Mouse (Mus musculus) lung, embryonic 15.5 days (tissue): ENCODE measurements around the gene Eif2s2. TPM values are rescaled to one million over a fixed set of nuclear protein-coding genes. Genes with fewer than 3 reads are reported as not detected.
"Not testable (repeated sequence)": the region's sequence is repeated elsewhere in the genome, so short reads cannot be mapped to it uniquely, and the experiment has no call there.

Experiments used
- ATAC-seq: fragments of 200-750 bp; cut with Nextera tagmentation; 2 replicates; pipeline ENCODE4 v1.8.0; 2017; ENCODE audit warnings: moderate number of reproducible peaks, borderline replicate concordance; ENCODE audit not compliant: low FRiP score, low TSS enrichment; ENCODE audit errors: extremely low read depth
- H3K27ac ChIP-seq: fragments of 300-500 bp; sonication (generic); 2 replicates; pipeline ENCODE4 v1.5.1; 2015; ENCODE audit warnings: moderate library complexity, mild to moderate bottlenecking, inconsistent platforms
- H3K27me3 ChIP-seq: fragments of 300-500 bp; sonication (generic); 2 replicates; pipeline ENCODE4 v1.6.1; 2015; ENCODE audit warnings: inconsistent platforms
- H3K36me3 ChIP-seq: fragments of 300-500 bp; sonication (generic); 2 replicates; pipeline ENCODE4 v1.6.1; 2015; ENCODE audit warnings: inconsistent platforms
- H3K4me1 ChIP-seq: fragments of 300-500 bp; sonication (generic); 2 replicates; pipeline ENCODE4 v1.6.1; 2015; ENCODE audit warnings: inconsistent platforms
- H3K4me2 ChIP-seq: fragments of 300-500 bp; sonication (generic); 2 replicates; pipeline ENCODE4 v1.6.1; 2015; ENCODE audit warnings: inconsistent platforms, mild to moderate bottlenecking, moderate library complexity
- H3K4me3 ChIP-seq: fragments of 300-500 bp; sonication (generic); 2 replicates; pipeline ENCODE4 v1.5.1; 2015; ENCODE audit warnings: mild to moderate bottlenecking, inconsistent platforms
- H3K9ac ChIP-seq: fragments of 300-500 bp; sonication (generic); 2 replicates; pipeline ENCODE4 v1.6.1; 2015; ENCODE audit warnings: inconsistent platforms
- H3K9me3 ChIP-seq: fragments of 300-500 bp; sonication (generic); 2 replicates; pipeline ENCODE4 v1.6.1; 2016; ENCODE audit warnings: inconsistent platforms
- WGBS: fragments of 180-500 bp; shearing (Covaris S2); methylation state at CpG from one replicate; pipeline ENCODE4 v1.1.7; 2015; 5-methylcytosine and 5-hydroxymethylcytosine counted together
- polyA plus RNA-seq: library from polyadenylated mRNA; unstranded; fragments of >200 nt; fragmentation: Nextera tagmentation; extraction: Ambion mirVana; gene quantifications from 2 replicates; pipeline ENCODE4 v1.2.1, GENCODE M21; 2015

Gene Eif2s2
- 77.2 and 81.4 TPM in 2 replicates for polyA plus RNA-seq

DNA sequence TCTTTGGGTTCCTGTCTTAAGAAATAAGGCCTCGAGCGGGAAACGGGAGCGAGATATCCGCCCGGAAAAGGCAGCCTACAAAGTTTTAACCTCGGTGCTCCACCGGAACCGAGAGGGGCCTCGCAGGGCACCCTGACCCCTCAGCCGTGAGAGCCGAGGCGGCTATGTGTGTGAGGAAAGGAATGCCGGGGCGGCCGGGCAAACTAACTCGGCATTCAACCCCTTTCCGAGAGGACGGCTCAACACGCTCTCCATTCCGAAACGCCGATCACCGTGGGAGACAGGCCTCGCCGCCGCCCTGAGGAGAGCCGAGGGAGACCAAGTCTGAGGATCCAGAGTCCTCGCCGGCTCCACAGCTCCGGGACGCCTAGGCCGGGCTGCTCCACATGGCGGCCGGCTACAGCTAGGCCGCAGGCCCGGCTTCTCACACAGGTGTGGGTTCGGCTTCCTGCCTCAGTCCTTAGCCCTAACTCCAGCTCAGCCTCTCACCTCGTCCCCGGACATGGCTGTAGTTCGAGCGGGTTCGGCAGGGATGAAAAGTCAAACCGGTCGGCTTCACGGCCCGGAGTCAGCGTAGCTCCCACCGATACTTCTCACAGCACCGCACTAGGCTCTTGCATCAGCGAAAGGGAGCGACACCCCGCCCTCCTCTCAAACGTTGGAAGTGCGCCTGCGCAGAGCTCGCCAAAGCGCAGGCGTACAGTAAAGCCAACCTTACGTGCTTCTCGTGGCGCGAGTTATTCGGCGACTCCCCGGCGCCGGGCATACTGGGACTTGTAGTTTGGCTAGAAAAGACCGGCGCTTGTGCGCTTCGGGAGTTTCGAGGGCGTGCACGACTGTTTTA is at the start of gene Eif2s2:
Eif2s2 (minus strand) TSS at position 735 of the 844 bp plus-strand sequence.
- Histone ChIP-seq H3K27me3 (no peaks in the 10 kb centered on the region), H3K27ac (peak within 1 kb of the TSS; percentile 85), H3K9me3 (no peaks in the 10 kb centered on the region), H3K9ac (peak within 1 kb of the TSS; percentile 95), H3K36me3 (peaks cover 7% of the 10 kb centered on the region; the same call in 1 of the 2 replicates), H3K4me1 (peaks cover 24% of the 10 kb centered on the region), H3K4me3 (peak within 1 kb of the TSS; percentile 97), H3K4me2 (peak within 1 kb of the TSS; percentile 83)
- ATAC-seq, result peak; percentile 97
- WGBS, result under 1% methylated on average over 75 of the region's 75 CpGs

DNA sequence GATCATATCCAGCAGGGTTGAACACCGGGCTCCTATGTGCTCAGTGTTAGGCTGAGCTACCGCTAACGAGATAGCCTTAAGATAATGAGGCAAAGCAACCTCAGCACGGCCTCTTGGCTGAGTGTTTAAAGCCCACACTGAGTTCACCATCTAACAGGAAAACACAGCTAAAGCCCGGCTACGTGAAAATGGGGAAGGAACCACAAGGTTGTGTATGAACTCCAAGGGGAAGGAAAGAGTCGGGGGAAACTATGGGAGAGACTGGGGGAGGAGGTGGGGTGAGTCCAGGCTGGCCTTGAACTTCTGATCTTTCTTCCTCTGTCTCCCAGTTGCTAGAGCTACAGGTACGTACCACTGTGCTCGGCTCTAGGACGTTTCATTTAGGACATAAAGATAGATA is 49.2 kb upstream of the Eif2s2 start:
- no peak overlapping the region for H3K4me3 ChIP-seq
- no peaks in the 10 kb centered on the region for H3K27me3 ChIP-seq
- H3K9ac ChIP-seq, result no peak overlapping the region
- no peak overlapping the region for H3K4me2 ChIP-seq
- no peaks in the 10 kb centered on the region for H3K36me3 ChIP-seq
- no peaks in the 10 kb centered on the region for H3K9me3 ChIP-seq
- 0 out of 2 replicates have a peak, but pooled peaks cover 6% of the 10 kb centered on the region for H3K4me1 ChIP-seq
- 75% methylated on average over 10 of the region's 10 CpGs for WGBS
- H3K27ac ChIP-seq, result no peak overlapping the region
- ATAC-seq, result no peak

DNA sequence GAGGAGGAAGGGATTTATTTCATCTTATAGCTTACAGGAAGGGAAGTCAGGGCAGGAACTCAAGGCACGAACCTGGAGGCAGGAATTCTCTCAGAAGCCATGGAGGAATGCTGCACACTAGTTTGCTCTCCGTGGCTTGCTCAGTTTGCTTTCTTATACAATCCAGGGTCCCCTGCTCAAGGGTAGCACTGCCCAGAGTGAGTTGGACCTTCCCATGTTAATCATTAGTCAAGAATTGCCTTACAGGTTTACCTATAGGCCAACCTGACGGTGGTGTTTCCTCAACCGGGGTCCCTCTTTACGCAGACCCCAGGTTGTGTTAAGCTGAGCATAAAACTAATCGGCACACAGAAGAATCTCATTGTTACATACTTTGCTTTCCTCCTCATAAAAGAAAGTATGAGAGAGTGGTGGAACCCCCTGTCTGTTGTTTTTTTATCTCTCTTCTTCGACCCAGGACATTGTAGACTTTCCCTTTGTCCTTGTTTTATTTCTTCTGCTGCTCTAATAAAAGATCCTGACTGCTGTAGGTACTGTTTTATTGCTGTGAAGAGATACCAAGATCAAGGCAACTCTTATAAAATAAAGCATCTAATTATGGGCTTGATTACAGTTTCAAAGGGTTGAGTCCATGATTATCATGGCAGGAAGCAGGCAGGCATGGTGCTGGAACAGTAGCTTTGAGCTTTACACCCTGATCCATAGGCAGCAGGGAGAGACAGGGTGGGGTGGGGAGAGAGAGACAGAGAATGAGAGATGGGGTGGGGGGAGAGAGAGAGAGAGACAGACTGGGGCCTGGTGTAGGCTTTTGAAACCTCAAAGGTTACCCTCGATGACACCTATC is 45.0 kb upstream of the Eif2s2 start:
- ATAC-seq, result no peak
- no peak overlapping the region for H3K27ac ChIP-seq
- no peaks in the 10 kb centered on the region for H3K27me3 ChIP-seq
- WGBS, result 77% methylated on average over 8 of the region's 8 CpGs
- 0 out of 2 replicates have a peak, but pooled peaks cover 3% of the 10 kb centered on the region for H3K4me1 ChIP-seq
- H3K9me3 ChIP-seq, result no peaks in the 10 kb centered on the region
- no peak overlapping the region for H3K4me3 ChIP-seq
- H3K4me2 ChIP-seq, result no peak overlapping the region
- no peaks in the 10 kb centered on the region for H3K36me3 ChIP-seq
- H3K9ac ChIP-seq, result no peak overlapping the region

DNA sequence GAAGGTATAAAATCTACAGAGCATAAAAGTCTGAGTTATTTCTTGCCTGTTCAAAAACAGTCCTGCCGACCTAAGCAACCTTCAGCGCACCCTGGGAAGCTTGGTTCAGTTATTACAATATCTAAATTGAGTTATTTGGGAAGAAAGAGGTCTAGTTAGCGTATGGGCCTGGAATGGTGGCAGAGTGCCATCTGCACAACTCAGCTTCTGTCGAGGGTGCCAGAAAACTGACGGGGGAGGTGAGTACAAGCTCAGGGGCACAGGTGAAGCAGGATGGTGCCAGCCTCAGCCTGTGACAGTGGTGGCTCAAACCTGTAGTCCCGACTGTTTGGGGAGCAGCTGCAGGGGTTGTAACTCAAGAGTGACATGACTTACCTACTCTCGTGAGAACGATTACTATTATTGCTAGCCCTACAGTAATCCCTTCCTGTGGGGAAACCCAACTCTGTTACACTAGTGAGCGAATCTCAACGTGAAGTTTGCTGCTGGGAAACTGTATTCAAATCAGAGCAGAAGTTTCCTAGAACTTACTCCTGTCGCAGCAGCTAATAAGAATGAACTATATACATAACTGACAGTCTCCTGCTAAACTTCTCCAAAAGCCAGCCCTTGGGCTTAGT is 43.9 kb upstream of the Eif2s2 start:
- H3K4me3 ChIP-seq, result no peak overlapping the region
- 67% methylated on average over 11 of the region's 11 CpGs for WGBS
- H3K9ac ChIP-seq, result no peak overlapping the region
- no peak overlapping the region for H3K4me2 ChIP-seq
- no peaks in the 10 kb centered on the region for H3K9me3 ChIP-seq
- no peaks in the 10 kb centered on the region for H3K36me3 ChIP-seq
- no peak overlapping the region for H3K27ac ChIP-seq
- H3K27me3 ChIP-seq, result no peaks in the 10 kb centered on the region
- no peak for ATAC-seq
- H3K4me1 ChIP-seq, result no peaks in the 10 kb centered on the region

DNA sequence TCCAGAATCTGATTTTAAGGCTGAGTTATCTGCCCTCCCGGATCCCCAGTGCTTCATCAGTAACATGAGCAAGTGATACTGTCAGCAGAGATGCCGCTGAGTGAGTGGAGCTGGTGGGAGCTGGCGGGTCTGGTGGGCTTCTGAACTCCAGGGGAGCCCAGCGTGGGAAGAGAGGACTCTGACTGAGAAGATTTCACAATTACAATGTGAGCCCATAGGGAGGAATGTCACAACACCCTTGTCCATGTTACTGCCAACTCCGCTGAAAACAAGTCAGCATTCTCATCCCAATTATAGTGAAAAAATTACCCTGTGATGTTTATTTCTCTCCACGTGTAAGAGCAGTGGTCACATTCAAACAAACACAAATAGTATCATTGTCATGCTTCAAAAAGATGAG is 43.4 kb upstream of the Eif2s2 start:
- Histone ChIP-seq H3K27me3 (no peaks in the 10 kb centered on the region), H3K9me3 (no peaks in the 10 kb centered on the region), H3K4me1 (no peaks in the 10 kb centered on the region), H3K4me2 (no peak overlapping the region), H3K36me3 (no peaks in the 10 kb centered on the region), H3K27ac (no peak overlapping the region), H3K4me3 (no peak overlapping the region), H3K9ac (no peak overlapping the region)
- 46% methylated on average over 6 of the region's 6 CpGs for WGBS
- no peak for ATAC-seq

DNA sequence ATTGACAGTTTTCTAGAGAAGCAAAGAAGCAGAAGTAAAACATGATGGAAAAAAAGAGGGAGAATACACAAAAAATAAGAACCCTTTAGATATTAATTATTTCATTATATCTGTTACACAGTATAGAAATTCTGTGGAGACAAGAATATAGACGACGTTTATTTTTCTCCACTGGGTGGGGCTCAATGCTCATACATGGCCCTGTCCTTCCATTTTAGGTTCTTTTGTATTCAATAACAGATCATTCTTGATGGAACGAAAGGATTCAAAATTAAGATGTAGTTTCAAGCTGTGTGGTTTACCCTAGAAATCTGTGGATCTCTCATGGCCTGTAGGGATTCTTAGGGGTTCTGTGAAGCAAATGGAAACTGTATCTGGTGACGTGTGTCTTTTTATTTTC is 41.1 kb upstream of the Eif2s2 start:
- Histone ChIP-seq H3K9me3 (no peaks in the 10 kb centered on the region), H3K4me1 (no peaks in the 10 kb centered on the region), H3K4me3 (no peak overlapping the region), H3K9ac (no peak overlapping the region), H3K27me3 (no peaks in the 10 kb centered on the region), H3K27ac (no peak overlapping the region), H3K4me2 (no peak overlapping the region), H3K36me3 (no peaks in the 10 kb centered on the region)
- ATAC-seq, result no peak
- 60% methylated on average over 4 of the region's 4 CpGs for WGBS

DNA sequence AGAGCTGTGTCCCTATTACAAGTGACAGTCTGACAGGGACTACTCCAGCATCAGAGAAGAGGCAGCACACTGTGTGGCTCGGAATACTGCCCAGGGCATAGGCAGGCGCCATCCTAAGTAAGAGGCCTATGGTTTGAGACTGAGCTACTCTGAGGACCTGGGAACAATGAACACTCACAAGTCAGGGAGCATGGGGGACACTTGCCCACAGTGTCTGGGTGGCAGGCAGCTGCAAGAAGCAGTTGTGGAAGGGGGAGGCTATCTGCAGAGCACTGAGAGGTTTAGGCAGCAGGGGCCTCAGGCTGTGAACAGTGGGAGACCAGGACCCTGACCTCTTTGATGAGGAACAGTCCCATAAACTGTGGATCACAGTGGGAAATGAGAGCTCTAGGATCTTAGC is 35.6 kb upstream of the Eif2s2 start:
- ATAC-seq, result no peak
- no peak overlapping the region for H3K27ac ChIP-seq
- no peaks in the 10 kb centered on the region for H3K4me1 ChIP-seq
- WGBS, result 74% methylated on average over 2 of the region's 2 CpGs
- no peak overlapping the region for H3K9ac ChIP-seq
- no peaks in the 10 kb centered on the region for H3K27me3 ChIP-seq
- H3K36me3 ChIP-seq, result no peaks in the 10 kb centered on the region
- no peak overlapping the region for H3K4me2 ChIP-seq
- no peak overlapping the region for H3K4me3 ChIP-seq
- H3K9me3 ChIP-seq, result no peaks in the 10 kb centered on the region

DNA sequence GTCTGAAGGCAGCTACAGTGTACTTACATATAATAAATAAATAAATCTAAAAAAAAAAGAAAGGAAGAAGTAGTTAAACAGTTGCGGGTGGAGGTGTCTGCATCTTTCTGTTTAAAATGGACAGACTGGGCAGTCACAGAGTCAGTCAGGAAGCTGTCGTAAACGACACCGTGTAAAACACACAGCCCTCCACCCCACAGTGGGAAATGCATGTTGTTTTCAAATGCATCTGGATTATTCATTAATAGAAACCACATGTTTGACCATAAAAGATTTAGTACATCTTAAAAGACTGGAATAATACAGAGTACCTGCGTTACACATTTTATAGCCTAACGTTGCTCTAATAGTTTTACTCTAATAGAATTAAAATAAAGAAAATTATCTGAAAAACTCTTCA is 34.1 kb upstream of the Eif2s2 start:
- no peak overlapping the region for H3K4me3 ChIP-seq
- no peak overlapping the region for H3K27ac ChIP-seq
- H3K9me3 ChIP-seq, result no peaks in the 10 kb centered on the region
- no peak overlapping the region for H3K4me2 ChIP-seq
- no peaks in the 10 kb centered on the region for H3K4me1 ChIP-seq
- 82% methylated on average over 6 of the region's 6 CpGs for WGBS
- no peak for ATAC-seq
- no peaks in the 10 kb centered on the region for H3K36me3 ChIP-seq
- H3K27me3 ChIP-seq, result no peaks in the 10 kb centered on the region
- no peak overlapping the region for H3K9ac ChIP-seq

DNA sequence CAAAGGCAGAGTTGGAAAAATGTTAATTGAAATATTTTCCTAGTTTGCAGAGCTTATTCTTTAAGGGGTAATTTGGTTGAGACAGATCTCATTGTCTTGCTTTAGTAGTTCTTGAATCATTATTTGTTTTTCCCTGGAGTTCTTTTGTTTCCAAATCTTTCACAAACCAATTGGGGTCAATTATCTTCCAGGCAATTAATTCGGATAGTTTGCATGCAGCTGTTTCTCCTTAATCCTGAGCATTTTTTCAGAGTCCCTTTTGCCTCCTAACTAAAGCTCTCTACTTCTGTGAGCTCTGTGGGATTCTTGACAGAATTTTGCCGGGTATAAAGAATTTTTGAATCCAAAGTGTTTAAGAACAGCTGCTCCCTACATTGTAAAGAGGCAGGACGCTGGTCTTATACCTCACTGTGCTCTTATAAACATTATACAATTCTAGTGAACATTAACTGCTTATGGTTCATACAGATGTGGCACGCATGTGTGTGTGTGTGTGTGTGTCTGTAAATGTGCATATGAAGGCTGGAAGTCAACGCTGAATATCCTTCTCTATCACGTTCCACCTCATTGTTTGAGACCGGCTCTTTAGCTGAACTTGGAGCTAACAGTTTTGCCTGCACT is 32.8 kb upstream of the Eif2s2 start:
- Histone ChIP-seq H3K9me3 (no peaks in the 10 kb centered on the region), H3K4me2 (no peak overlapping the region), H3K4me1 (no peaks in the 10 kb centered on the region), H3K4me3 (no peak overlapping the region), H3K36me3 (no peaks in the 10 kb centered on the region), H3K9ac (no peak overlapping the region), H3K27me3 (no peaks in the 10 kb centered on the region), H3K27ac (no peak overlapping the region)
- no peak for ATAC-seq
- 43% methylated on average over 7 of the region's 7 CpGs for WGBS

DNA sequence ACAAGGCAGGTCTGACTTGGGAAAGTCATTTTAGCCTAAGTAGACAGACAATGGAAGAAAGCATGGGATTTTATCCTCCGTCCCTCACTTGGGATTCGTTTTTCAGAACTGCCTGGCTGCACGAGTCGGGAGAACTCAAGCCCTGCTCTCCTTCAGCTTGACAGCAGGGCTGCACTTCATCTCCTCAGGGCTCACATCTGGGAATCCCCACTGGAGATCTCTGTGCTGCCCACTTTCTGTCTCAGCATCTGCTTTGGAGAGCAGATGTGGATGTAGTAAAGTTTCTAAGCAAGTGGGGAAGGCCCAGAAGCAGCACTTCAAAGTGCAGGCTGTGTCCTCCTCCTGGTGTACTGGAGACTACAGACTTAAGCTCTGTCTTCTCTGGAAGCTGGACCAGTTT is 29.4 kb upstream of the Eif2s2 start:
- not testable (repeated sequence) for H3K9ac ChIP-seq, ATAC-seq, H3K27me3 ChIP-seq, H3K36me3 ChIP-seq, H3K4me3 ChIP-seq, H3K4me2 ChIP-seq, H3K9me3 ChIP-seq, H3K27ac ChIP-seq, H3K4me1 ChIP-seq
- WGBS, result no CpG with 5 or more reads among the region's 4 CpGs

DNA sequence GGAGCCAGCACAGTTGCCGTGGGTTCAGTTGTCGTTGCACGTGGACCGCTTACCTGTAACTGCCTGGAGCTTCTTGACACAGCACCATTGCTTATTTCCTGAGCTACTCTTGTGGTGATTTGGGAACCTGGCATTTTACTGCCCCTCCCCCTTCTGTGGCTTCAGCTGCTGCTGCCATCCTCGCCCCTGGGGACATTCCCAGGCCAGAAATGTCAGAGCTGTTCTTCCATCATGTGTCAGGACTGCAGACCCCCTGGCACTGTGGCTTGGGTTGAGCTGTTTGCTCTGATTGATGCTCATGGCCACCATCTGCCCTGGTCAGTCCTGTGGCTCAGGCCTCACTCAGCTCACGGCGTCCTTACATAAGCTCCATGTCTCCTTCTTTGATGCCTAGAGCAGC is 28.2 kb upstream of the Eif2s2 start:
- Histone ChIP-seq H3K9me3 (no peaks in the 10 kb centered on the region), H3K4me1 (peaks cover 8% of the 10 kb centered on the region; the same call in 1 of the 2 replicates), H3K4me3 (no peak overlapping the region), H3K36me3 (no peaks in the 10 kb centered on the region), H3K9ac (no peak overlapping the region), H3K27ac (no peak overlapping the region), H3K27me3 (no peaks in the 10 kb centered on the region), H3K4me2 (no peak overlapping the region)
- WGBS, result 80% methylated on average over 7 of the region's 7 CpGs
- no peak for ATAC-seq
